Mouse (Mus musculus) kidney, adult 2 months (tissue): Measurements from ENCODE around the gene Perp.
A peak's percentile ranks its signal among the peaks of the same experiment; 100 is the strongest.

Experiments used
- CTCF ChIP-seq: fragments of 200-500 bp; conservative IDR thresholded peaks from 2 replicates; pipeline ENCODE4 v1.5.1; 2011; ENCODE audit warnings: low read depth, mild to moderate bottlenecking, control low read depth, low read length, moderate library complexity, mixed read lengths; ENCODE audit not compliant: insufficient read depth, insufficient read length
- POLR2A ChIP-seq: fragments of 200-500 bp; IDR thresholded peaks from one replicate; pipeline ENCODE4 v1.6.1; 2011; ENCODE audit warnings: low read depth, low read length, control low read depth

GRCm38 (mm10) chr10:18894259-18895166, 49.7 kb downstream of the Perp start:
- TF ChIP-seq CTCF (0 out of 2 replicates have a peak, but pooled peaks have one; percentile 16), POLR2A (no peak)
